Mouse (Mus musculus) small intestine, adult 10 weeks (tissue): ENCODE data around the gene Ifitm7. TPM values are rescaled to one million over a fixed set of nuclear protein-coding genes. Genes with fewer than 3 reads are reported as not detected.

Source experiments
- polyA plus RNA-seq: library from polyadenylated mRNA; stranded (reverse); fragments of 350-450 nt; fragmentation: Illumina TruSeq; extraction: RNeasy Lipid Tissue Mini Kit (QIAGEN cat#74804); gene quantifications from one replicate; pipeline ENCODE4 v1.2.3, GENCODE M21; 2014; ENCODE audit warnings: low replicate concordance

Ifitm7 gene
- not detected for polyA plus RNA-seq

DNA sequence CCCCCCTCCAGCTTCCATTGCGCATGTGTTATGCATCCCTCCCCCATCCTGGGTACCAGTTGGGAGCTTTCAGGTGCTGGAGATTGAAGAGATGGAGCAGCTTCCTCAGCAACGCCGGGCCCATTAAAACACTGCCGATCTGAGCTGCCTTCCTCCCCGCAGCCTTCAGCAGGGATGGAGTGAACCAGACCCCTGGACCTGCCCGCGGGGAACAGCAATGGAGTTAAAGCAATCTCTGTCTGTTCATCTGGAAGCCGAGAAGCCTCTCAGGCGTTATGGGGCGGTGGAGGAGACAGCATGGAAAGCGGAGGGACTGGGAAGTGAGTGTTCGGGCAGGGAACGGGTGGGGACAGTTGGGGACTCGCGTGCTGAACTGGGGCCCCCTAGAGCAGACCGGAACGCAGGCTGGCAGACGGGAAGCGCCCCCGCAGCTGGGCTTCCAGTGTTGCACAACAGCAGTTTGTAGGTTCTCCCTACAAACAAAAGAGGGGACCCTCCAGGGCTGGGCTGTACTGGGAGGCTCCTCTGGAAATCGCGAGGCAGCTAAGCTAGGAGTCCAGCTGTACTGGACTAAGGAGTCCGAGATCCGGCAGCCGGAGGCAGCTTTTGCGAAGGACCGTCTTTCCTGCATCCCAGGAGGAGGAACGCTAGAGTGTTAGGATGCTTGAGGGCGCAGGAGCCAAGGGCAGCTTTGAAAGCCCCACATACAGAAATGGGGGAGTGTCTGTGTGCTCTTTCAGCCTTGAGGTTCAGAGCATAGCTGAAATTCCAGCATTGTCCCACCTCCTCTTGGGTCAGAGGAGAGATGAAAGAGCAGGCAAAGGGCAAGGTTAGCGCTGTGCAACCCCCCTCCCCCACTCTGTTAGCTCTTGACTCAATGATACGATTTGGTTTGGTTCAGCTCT is at the start of gene Ifitm7, which contains the start of gene 2900011O08Rik:
TSS of gene Ifitm7 (minus strand) at position 315 of the 905 bp plus-strand sequence.
TSS of gene 2900011O08Rik (plus strand) at position 31 of the 905 bp plus-strand sequence.

Other genes starting within 250 kb of the Ifitm7 start
- gene Rrn3, start 206.2 kb downstream of the Ifitm7 start, polyA plus RNA-seq = 23.8 TPM
- 117 TPM for gene Ntan1, start 168.0 kb downstream of the Ifitm7 start, polyA plus RNA-seq
- 135 TPM for gene Pdxdc1, start 83.8 kb downstream of the Ifitm7 start, polyA plus RNA-seq
- 7.9 TPM for gene Mpv17l, start 83.7 kb downstream of the Ifitm7 start, polyA plus RNA-seq
- gene 2900011O08Rik, start 284 bp downstream of the Ifitm7 start, polyA plus RNA-seq = not detected
- 6.7 TPM for gene Nde1, start 176.4 kb upstream of the Ifitm7 start, polyA plus RNA-seq
- 37.4 TPM for gene Marf1, start 176.5 kb upstream of the Ifitm7 start, polyA plus RNA-seq